Mouse (Mus musculus) NIH3T3 (cell line): ENCODE measurements at regions not wholly inside any gene's neighbourhood (a gene's known extent, or its start where the extent isn't known, plus 50 kb on each side); places are given as distances from the start of the nearest gene placed in this dataset.

ENCODE experiments used
- DNase-seq: peaks from one replicate; pipeline ENCODE4 v3.0.0-alpha.2; 2012; ENCODE audit warnings: low read depth

DNA sequence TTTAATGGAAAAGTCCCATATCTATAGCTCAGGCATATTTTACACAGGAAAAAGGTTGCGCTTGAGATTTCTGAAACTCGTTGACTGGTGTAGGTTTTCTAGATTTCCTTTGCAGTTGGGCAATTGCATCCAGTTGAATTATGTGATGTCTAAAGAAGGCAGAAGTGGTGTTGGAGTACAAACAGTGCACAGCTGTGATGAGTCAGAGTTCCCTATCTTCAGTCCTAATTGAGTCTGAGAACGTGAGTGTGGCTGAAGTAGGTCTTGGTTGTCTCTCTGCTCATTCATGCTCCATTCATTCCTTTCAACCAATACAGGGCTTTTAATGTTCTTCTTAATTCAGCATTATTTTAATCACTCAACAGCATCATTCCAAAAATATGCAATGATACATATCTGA, 142.9 kb upstream of the Dpyd start:
- peak; percentile 20 for DNase-seq

DNA sequence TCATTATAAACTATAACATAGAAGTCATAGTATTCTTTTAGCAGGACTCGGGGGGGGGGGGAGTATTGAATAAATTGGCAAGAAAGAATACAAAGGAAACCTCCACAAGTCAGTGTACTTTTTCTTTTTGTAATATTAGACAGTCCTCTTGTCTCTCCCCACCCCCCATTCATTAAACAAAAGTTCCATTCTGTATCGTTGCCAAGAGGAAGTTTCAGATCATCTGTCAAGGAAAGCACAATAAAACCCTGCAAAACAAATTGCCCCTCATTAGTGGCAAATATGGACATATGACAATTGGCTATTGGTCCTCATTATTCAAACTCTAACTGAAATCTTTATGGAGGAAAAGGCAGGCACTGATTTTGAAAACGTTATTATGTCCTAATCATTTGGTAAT, 140.2 kb upstream of the Dpyd start:
- DNase-seq: no peak

DNA sequence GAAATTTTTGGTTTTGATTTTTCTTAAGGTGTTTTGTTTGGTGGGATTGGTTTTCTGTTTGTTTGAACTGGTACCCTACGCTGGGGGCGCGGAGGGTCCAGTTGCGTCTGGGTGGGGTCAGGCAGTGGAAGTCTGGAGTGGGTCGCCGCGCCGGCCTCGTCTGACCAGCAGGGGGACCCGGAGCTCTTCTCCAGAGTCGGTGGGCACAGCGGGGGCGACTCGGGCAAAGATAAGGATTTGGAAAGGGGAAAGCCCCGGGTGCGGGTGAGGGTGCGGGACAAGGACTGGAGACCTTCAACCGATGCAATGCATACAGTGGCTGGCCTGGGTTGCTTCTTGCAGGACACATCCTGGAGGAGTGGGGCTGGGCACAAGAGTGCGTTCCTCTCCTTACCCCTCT, 136.2 kb upstream of the Dpyd start:
- no peak for DNase-seq

DNA sequence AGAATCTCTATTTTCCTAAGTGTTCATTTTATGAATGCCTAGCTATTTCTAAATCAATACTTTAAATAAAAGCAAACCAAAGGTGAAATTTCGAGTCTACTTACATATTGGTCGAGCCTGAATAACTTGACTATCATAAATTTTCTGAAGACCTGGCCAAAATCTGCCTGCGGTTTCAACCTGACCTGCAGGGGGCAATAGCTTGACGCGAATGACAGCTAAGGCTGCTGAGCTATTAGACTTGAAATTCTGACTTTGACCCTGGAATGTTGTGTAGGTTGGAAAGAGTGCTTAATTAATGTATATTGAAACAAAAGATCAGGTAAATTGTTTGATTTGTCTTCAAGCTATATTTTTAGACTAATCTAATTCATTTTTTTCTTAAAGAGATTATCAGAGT, 133.4 kb upstream of the Dpyd start:
- DNase-seq: peak; percentile 75

DNA sequence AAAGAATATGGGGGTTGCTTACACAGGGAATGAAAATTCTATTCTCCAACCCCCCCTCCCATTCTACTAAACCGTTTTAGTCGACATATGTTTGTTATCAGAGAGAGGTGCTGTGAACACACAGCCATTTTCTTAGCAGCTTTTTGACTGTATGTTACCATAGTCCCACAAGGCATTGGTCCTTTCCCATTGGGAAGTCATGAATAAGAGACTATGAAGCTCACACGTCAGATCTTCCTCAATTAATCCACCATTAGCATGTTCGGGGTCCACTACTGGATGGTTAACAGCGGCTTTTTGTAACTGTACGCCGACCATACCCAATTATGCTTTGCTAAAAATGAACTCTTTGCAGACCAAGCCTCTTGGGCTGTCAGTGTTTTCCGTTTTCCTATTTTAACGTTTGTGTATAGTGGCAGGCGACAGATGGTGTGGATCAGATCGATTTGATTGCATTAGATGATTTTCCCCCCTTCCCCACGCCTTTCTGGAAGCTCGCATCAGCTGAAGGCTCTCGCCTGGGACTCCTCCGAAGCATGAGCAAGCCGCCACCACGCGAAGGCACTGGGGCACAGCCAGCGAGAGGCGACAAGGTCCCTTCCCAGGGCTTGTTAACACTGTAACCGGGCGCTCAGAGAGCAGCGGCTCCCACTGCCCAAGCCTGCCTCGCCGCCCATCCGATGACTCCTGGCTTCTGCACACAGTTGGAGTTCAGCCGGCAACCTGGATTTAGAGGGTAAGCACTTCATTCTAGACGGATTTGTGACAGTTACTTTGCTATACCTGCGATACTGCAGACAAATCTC, 131.9 kb upstream of the Dpyd start:
- no peak for DNase-seq

DNA sequence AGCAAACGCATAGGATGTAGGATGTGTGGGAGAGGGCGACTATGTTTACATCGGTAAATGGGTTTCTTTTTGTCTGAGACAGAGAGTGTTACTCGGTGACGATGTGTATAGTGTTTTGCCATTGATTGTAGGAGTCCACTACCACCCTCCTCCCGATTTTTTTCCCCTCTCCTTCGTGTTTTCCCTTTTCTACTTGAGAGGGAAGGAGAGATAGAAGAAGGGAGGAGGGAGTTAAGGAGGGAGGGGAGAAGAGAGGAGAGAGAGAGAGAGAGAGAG, 131.4 kb upstream of the Dpyd start:
- no peak for DNase-seq

DNA sequence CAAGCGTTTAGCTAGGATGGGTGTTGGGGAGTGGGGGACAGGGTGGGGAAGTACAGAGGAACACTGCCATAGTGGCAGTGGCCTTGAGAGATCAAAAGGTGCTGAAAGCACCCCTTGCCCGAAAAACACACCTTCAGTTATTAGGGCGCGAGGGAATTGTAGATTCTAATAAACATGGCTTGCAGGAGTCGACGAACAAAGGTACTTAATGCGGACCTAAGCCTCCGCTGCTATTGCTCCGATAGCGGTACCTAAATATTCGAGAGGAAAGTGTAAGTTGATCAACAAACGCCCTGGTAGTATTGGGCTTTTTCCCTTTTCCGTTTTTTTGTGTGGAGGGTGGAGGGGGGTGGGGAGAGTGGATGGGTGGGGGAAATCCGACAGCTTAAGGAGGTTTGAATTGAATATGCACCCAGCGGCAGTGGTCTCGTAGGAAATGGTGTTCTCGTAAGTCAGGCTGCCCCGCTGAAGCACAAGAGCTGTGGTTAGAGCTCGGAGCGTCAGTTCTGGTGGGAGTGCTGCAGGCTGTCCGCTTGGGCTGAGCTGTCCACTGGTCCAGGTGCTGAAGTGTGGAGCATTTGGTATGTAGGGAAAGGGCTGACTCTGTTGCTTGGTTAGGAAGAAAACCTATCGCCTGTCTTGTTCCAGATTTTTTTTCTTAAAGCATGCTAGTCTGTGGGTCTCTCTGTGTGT, 130.8 kb upstream of the Dpyd start:
- peak; percentile 86 for DNase-seq

DNA sequence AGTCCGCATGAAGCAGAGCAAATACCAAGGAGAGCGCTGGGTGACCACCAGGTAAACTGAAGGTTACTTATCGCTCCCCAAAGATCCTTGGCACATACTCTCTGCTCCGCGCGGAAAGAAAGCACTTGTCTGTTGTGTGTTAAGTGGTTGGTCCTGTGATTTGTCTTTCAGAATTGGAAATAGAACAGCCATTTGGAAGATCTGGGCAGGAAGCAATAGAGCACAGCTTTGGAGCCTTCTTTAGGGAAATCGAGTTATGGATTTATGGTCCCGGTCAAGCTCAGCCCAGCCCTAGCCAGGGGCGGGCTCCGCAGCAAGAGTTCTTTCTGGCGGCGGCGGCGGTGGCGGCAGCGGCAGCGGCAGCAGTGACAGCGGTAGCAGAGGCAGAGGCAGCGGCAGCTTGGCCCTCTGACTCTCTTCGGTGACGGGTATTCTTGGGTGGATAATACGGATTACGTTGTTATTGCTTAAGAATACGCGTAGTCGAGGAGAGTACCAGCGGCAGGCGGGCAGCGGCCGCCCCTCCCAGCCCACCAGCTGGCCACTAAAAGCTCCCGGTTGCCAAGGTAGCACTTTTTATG, 128.4 kb upstream of the Dpyd start:
- no peak for DNase-seq

DNA sequence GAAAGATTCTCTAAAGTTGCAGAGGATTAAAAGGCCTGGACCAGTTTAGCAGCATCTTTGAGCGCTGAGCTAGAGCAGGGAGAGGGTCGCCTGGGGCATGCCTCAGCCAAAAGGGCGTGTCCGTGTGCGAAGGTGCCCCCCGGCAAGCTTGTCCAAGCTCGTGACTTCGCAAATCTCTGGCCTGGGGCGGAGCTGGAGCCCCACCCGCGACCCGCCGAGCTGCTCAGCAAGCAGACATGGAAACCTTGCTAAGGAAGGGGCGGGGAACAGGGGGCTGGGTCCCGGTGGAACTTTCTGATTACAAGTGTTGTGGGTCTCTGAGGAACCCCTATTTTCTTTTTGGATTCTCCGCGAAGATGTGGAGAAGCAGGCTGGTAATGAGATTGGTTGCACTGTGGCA, 127.6 kb upstream of the Dpyd start:
- no peak for DNase-seq

DNA sequence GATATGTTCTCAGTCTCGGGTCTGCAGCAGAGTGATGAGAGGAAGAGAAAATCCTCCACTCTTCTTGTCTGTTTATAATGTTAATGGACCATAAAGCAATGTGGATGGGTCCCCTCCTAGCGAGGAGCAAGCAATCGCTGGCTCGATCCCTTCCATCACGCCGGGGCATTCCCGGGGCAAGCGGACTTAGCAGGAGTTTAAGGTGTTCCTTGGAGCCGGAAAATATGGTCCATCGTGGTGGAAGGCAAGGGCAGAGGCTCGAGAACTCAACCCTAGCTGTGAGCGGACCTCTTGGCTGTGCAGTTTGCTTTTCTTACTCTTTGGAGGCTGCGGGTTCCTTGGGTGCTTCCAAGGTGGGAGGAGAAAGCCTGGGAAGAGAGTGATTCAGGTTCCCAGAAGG, 127.1 kb upstream of the Dpyd start:
- DNase-seq: no peak

DNA sequence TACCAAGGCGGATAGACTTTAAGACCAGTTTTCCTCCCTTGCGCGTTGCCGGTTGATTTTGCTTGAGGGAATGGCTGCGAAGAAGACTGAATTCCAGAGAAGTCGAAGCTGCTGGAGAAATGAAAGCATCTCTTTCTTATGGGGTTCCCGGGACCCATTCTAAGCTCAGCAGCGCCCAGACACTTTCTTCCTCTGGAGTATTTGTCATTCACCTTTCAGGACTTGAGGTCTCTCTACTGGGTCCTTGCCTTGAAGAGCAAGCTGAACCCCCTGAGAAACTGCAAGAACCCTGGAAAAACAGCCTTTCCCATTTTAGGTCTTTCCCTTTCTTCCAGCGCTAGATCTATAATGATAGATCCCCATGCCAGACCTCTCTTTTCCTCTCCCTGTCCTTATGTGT, 126.7 kb upstream of the Dpyd start:
- no peak for DNase-seq

DNA sequence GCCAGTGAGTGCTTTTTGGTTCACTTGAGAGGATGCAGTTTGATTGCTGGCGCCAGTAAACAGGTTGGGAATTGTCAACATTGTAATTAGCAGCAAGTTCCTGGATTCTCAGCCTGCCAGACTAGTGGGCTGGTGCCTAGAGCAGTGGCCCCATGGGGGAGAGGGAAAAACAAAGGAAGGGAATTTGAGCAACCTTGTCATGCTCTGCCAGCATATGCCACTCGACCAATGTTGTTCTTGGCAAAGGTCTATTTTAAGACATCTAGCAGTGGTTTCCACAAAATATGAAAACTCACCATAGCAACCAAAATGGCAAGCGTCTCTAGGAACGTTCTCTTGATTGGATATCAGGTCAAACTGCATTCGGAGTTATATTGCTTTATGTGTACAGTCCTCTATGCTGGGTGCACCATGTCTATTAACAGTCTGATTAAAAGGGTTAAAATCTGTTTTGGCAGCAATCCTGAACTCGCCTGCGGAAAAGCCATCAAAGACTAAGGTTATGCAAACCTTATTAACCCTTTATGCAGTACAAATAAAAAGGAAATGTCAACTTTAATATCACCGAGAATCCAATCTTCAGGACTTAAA, 118.1 kb upstream of the Dpyd start:
- no peak for DNase-seq

DNA sequence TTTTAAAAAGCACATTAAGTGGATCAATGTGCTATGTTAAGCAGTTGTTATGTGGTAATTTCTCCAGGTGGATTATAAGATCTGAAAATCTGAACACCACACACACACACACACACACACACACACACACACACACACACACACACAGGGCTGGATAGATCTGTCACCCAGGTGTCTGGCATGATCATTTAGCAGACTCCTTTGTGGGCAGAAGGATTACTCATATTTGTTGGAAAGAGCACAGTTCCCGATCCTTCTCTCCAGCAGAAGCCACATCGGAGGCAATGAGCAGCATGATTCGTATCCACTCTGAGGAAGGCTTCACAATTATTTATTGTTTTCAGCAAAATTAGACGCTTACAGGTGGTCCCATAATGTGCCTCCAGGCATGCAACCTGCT, 116.6 kb upstream of the Dpyd start:
- no peak for DNase-seq

DNA sequence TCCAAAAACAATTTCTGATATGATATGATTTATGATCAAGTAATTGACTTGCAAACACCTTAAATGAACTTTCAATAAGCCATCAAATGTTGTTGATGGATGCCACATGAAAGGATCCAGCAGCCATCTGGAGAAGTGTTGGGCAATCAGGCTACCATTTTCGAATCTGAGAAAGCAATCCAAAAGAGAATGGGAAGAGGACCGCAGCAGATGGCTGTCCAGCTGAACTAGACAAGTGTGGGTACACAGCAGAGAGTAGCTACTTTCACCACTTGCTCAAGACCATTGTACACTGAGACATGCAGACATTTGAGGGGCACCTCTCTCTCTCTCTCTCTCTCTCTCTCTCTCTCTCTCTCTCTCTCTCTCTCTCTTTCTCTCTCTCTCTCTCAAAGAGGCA, 102.3 kb upstream of the Dpyd start:
- DNase-seq: no peak

DNA sequence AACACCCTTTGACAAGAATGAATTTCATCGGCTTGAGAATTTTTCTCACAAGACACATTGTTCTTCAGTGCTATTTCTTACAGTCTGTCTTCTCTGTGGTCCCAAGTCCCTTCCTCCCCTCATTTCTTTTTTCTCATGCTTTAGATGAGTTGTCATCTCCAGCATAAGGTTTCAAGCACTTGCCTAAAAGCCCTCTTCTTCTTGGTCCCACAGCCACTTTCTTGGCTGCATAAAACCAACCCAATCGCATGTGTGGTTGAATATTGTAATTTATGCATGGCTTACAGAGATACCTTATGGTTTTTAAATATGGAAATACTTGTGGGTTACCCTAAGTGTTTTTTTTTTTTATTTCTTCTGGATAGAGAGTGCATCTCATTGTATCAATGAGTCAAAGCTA, 96.3 kb upstream of the Dpyd start:
- DNase-seq: no peak

DNA sequence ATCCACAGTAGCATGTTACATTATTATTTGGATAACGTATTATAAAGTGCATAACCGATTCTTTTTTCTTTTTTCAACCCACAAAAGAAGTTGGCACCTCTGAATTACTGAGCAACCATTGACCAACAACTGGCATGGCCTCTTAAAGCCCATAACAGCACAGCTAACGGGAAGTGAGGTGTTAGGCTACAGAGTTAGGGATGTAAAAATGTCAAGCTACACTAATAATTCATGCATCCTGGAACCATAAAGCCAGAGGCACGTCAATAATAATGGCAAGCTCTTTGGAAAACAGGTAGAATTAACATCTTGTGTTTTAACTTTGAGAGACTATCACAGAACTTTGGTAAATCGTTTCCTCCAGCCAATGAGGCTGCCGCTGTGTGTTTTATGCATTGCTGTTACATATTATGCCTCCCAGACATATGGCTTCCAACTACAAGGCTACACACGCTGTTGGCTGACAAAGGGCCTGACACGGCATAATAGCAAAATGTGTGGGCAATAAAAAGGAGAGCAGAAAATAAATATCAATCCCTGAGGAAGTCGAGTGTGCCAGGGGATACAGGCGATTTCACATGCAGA, 89.6 kb upstream of the Dpyd start:
- no peak for DNase-seq

DNA sequence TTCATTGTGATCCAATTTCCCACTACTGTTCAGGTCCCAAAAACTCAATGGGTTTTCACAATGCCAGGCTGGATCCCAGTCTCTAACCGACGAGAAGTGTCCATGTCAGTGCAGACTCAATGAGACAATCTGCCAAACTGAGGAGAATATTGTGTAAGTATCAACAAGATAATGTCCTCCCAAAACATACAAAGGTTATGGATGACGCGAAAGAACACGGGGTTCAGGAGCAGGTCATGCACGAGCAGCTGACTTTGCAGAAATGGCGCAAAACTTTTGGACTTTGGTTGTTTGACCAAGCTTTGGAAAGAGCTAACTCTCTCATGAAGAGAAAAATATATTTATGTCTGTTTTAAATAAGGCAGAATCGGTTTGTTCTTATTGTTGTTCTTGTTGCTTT, 83.9 kb upstream of the Dpyd start:
- no peak for DNase-seq

DNA sequence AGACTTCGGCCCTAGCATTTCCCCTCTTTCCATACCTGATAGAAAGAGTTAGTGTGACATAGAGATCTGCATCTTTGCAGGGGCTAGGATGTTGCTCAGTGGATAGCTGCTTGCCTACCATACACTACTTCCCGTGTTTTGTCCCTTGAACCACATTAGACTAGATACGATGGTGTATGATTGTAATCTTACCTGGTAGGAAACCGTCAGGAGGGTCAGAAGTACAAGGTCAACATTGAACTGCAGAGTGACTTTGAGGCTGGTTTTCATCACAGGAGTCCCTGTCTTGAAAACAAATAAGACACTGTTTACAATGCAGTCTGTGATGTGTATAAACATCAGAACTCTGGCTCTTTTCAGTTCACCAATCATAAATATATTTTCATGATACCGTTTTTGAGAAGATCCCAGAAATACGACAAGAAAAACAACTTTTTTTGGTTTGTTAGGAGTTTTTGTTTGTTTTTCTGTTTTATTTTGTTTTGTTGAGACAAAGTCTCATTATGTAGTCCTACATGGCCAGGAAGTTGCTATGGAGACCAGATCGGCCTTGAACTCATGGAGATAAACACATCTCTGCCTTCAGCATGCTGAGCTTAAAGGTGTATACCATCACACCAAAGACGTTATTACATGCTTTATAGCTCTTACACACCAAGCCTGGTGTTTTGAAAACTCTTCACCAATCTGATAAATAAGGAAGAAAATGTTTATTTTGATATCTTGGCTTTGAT, 81.2 kb upstream of the Dpyd start:
- no peak for DNase-seq

DNA sequence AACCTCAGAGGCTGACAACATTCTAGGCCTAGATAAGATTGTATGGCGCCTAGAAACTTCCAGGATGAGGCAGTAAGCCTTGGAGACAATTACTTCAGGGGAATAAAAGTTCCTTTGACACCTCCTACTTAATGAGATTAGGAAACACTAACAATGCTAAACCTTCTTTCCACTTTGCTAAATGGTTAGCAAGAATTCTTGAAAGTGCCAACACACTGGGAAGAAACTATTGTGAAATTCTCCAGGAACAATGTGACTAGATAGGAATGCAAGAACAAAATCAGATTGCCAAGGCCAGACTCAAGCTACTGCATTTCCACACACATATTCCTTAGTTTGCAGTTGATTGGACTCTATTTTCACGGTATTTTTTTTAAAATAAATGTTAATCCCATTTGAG, 76.0 kb upstream of the Dpyd start:
- no peak for DNase-seq

DNA sequence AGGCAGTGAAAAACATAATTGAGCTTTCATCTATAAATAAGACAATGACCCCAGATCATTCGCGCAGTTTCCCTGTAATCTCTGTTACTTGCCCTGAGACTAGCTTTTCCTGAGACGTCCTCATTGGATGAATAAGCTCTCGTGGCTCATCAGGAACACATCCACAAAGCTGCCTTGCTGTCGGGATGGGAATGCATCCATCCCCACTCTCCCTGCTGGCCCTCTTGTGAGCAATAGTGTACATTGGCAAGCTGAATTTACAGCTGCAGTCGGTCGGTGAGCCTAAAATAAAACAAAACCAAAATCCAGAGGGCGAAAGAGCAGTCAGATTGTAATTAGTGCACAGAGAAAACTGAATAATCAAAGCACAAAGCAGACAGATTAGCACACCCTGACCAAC, 74.5 kb upstream of the Dpyd start:
- DNase-seq: no peak

DNA sequence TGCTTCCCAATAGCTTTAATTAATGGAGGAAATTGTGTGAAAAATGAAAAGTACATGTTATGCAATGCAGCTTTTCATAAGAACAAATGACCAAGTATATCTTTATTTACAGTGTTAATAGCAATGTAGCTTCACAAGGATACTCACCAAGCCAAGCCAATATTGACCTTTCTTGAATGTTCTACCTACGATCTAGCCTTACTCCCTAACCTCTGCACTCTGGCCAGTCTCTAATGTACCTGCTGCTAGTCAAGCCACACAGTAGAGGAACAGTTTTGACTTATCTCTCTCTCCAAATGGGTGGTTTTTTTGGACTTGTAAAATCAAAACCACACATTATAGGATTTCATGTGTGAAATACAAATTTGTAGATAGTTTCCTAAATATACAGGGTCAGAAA, 70.8 kb upstream of the Dpyd start:
- no peak for DNase-seq

DNA sequence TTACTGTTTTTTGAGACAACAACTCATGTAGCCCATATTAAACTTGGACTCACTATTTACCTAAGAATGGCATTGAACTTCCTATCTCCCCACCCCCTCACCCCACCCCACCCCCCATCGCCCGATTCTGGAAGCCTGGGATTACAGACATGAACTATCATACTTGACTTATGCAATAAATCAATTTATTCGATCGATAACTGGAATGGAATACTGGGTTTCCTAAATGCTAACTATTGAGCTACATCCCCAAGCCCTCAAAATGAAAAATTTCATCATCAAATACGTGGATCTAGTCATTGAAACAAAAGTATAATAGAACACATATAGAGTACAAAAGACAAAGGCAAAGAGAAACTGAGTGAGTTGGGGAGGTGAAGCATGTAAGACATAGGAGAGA, 70.1 kb upstream of the Dpyd start:
- DNase-seq: no peak
